Comparison of ENCODE assay signal across 21 mouse cellular contexts in the genomic region with DNA sequence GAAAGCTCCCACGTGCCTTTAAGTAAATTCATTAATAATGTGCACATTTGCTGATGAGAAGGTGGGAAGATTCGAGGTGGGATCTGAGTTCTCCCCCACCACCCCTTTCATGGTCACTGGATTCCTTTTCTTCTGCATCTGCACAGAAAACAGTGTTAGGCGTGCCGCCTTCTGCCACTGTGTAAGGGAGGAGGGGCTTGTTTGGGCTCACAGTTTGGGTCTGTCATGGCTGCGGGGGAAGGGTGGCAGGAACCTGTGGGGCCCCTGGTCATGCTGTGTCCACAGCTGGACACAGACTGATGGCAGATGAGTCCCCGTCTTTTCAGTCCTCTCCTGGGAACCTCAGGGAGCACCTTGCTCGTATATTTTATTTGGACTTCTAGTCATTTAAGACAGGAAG. TPM values are rescaled to one million over a fixed set of nuclear protein-coding genes. Genes with fewer than 3 reads are reported as not detected.
"Had no signal": no experiment of that assay in that cellular context is flagged by ENCODE, and none has a peak within 500 bp of the region (broad histone marks: within the 10 kb centered on the region; RNA-seq: fewer than 3 reads in every experiment).

No protein-coding gene starts in this region.

- DNase-seq: lung, adult 18-20 months; lung, embryonic 14.5 days; lung, postnatal 10 days; lung, postnatal 4 days; midbrain, embryonic 14.5 days; retina, postnatal 1 day; right cerebral cortex, adult 18-20 months; right cerebral cortex, postnatal 25 days; right cerebral cortex, postnatal 4 days; spleen, adult 18-20 months had no signal

- H3K27me3 ChIP-seq: midbrain, embryonic 12.5 days; neural tube, embryonic 12.5 days had no signal

- H3K27ac ChIP-seq: liver, embryonic 12.5 days; liver, embryonic 14.5 days; midbrain, embryonic 12.5 days; neural tube, embryonic 12.5 days had no signal

- H3K4me3 ChIP-seq: liver, embryonic 12.5 days; midbrain, embryonic 12.5 days; myocyte; neural tube, embryonic 12.5 days had no signal

- H3K36me3 ChIP-seq: liver, embryonic 12.5 days; midbrain, embryonic 12.5 days; neural tube, embryonic 12.5 days had no signal

- H3K4me1 ChIP-seq: neural tube, embryonic 12.5 days had no signal

RNA-seq across cellular contexts. Expression of gene Il10ra, which starts 32.2 kb away (rescaled TPM):
- polyA plus RNA-seq: myocyte had no signal

RNA-seq across cellular contexts. Expression of gene Tmprss4, which starts 32.9 kb away (rescaled TPM):
- total RNA-seq: megakaryocyte-erythroid progenitor cell, adult 5-6 weeks had no signal
- polyA plus RNA-seq: liver, embryonic 12.5 days; midbrain, embryonic 12.5 days; midbrain, embryonic 14.5 days; midbrain, embryonic 16.5 days; myocyte; neural tube, embryonic 14.5 days had no signal

RNA-seq across cellular contexts. Expression of gene BC049352, which starts 54.9 kb away (rescaled TPM):
- total RNA-seq: megakaryocyte, adult 5-6 weeks; megakaryocyte-erythroid progenitor cell, adult 5-6 weeks had no signal
- polyA plus RNA-seq: midbrain, embryonic 12.5 days; midbrain, embryonic 14.5 days; myocyte; neural tube, embryonic 12.5 days; neural tube, embryonic 14.5 days; stomach, embryonic 14.5 days; stomach, embryonic 16.5 days had no signal
